Mouse (Mus musculus): ENCODE data around the gene Pamr1.

Pamr1 gene

GRCm38 (mm10) chr2:102663339-102663738 is 113.5 kb downstream of the Pamr1 start:
- no peak for DNase-seq

- no peak for DNase-seq
Measured at GRCm38 (mm10) chr2:102663865-102664264, 114.1 kb downstream of the Pamr1 start.

- no peak for DNase-seq
Measured at GRCm38 (mm10) chr2:102667981-102668380, 118.2 kb downstream of the Pamr1 start.

- no peak for DNase-seq
Measured at GRCm38 (mm10) chr2:102669580-102669979, 119.8 kb downstream of the Pamr1 start.

- DNase-seq = no peak
Measured at GRCm38 (mm10) chr2:102674582-102674981, 124.8 kb downstream of the Pamr1 start.

- DNase-seq = peak; percentile 65 to 71
Measured at GRCm38 (mm10) chr2:102675275-102675674, 125.5 kb downstream of the Pamr1 start.

- DNase-seq = peak; percentile 63
Measured at GRCm38 (mm10) chr2:102676716-102677312, 127.0 kb downstream of the Pamr1 start.

- no peak for DNase-seq
Measured at GRCm38 (mm10) chr2:102677400-102677799, 127.6 kb downstream of the Pamr1 start.

GRCm38 (mm10) chr2:102681351-102681750 is 131.5 kb downstream of the Pamr1 start:
- no peak for DNase-seq

GRCm38 (mm10) chr2:102682168-102682567 is 132.4 kb downstream of the Pamr1 start:
- peak; percentile 39 to 63 for DNase-seq

GRCm38 (mm10) chr2:102685371-102686107 is 135.7 kb downstream of the Pamr1 start:
- DNase-seq = no peak

GRCm38 (mm10) chr2:102686108-102686450 is 136.3 kb downstream of the Pamr1 start:
- DNase-seq = no peak

All from cerebellum, postnatal 36 days (tissue).